Mouse (Mus musculus) testis, adult 2 months (tissue): ENCODE measurements around the gene Loxl1. TPM values are rescaled to one million over a fixed set of nuclear protein-coding genes. Genes with fewer than 3 reads are reported as not detected.
"Not testable (repeated sequence)": the region's sequence is repeated elsewhere in the genome, so short reads cannot be mapped to it uniquely, and the experiment has no call there.

Experiments
- H3K27ac ChIP-seq: fragments of 200-500 bp; 2 replicates; pipeline ENCODE4 v1.5.1; 2012; ENCODE audit warnings: low read depth, low read length; ENCODE audit not compliant: control insufficient read depth, insufficient read depth
- H3K27me3 ChIP-seq: fragments of 200-500 bp; 2 replicates; pipeline ENCODE4 v1.6.1; 2012; ENCODE audit warnings: mild to moderate bottlenecking, low read length, moderate library complexity; ENCODE audit not compliant: control insufficient read depth, insufficient read depth
- H3K36me3 ChIP-seq: fragments of 200-500 bp; 2 replicates; pipeline ENCODE4 v1.6.1; 2012; ENCODE audit warnings: mild to moderate bottlenecking, low read length; ENCODE audit not compliant: control insufficient read depth, insufficient read depth
- H3K4me1 ChIP-seq: fragments of 200-500 bp; 2 replicates; pipeline ENCODE4 v1.6.1; 2012; ENCODE audit warnings: low read length; ENCODE audit not compliant: control insufficient read depth, insufficient read depth
- H3K4me3 ChIP-seq: fragments of 200-500 bp; 2 replicates; pipeline ENCODE4 v1.5.1; 2012; ENCODE audit warnings: low read depth, mild to moderate bottlenecking, low read length, moderate library complexity, mixed read lengths; ENCODE audit not compliant: control insufficient read depth
- CTCF ChIP-seq: fragments of 200-500 bp; IDR thresholded peaks from 2 replicates; pipeline ENCODE4 v1.5.1; 2012; ENCODE audit warnings: low read depth, mild to moderate bottlenecking, inconsistent platforms, low read length, moderate library complexity; ENCODE audit not compliant: control insufficient read depth, insufficient read depth, insufficient replicate concordance
- POLR2A ChIP-seq: fragments of 200-500 bp; IDR thresholded peaks from 2 replicates; pipeline ENCODE4 v1.6.1; 2012; ENCODE audit warnings: low read depth, mild to moderate bottlenecking, inconsistent platforms, low read length, moderate library complexity; ENCODE audit not compliant: control insufficient read depth
- polyA plus RNA-seq: library from polyadenylated mRNA; depleted of rRNA; stranded (reverse); fragments of >200 nt; gene quantifications from 2 replicates; pipeline ENCODE4 v1.2.3, GENCODE M21; 2012

The Loxl1 gene
- polyA plus RNA-seq, 1 experiment, result 21.0 TPM

GRCm38 (mm10) chr9:58275797-58276196 is 37.2 kb downstream of the Loxl1 start:
- H3K36me3 ChIP-seq, result no peaks in the 10 kb centered on the region
- no peak for TF ChIP-seq CTCF
- no peak for TF ChIP-seq POLR2A
- no peak overlapping the region for H3K4me3 ChIP-seq
- no peaks in the 10 kb centered on the region for H3K27me3 ChIP-seq
- H3K27ac ChIP-seq, result 0 out of 2 replicates have a peak overlapping the region, but pooled peaks have one; percentile 0
- peaks cover 6% of the 10 kb centered on the region for H3K4me1 ChIP-seq

- Histone ChIP-seq H3K36me3 (no peaks in the 10 kb centered on the region), H3K27me3 (no peaks in the 10 kb centered on the region), H3K4me1 (peaks cover 6% of the 10 kb centered on the region), H3K4me3 (no peak overlapping the region), H3K27ac (0 out of 2 replicates have a peak overlapping the region, but pooled peaks have one; percentile 0)
- 0 out of 2 replicates have a peak, but pooled peaks have one; percentile 20 for TF ChIP-seq POLR2A
- TF ChIP-seq CTCF, result no peak
Measured at GRCm38 (mm10) chr9:58275115-58275774, 37.7 kb downstream of the Loxl1 start.

GRCm38 (mm10) chr9:58274626-58275025 is 38.4 kb downstream of the Loxl1 start:
- no peak overlapping the region for H3K4me3 ChIP-seq
- H3K36me3 ChIP-seq, result no peaks in the 10 kb centered on the region
- H3K4me1 ChIP-seq, result peaks cover 6% of the 10 kb centered on the region
- H3K27me3 ChIP-seq, result no peaks in the 10 kb centered on the region
- TF ChIP-seq CTCF, result no peak
- TF ChIP-seq POLR2A, result no peak
- H3K27ac ChIP-seq, result peak overlapping the region; percentile 42; the same call in 1 of the 2 replicates

GRCm38 (mm10) chr9:58274101-58274604 is 38.8 kb downstream of the Loxl1 start:
- H3K27me3 ChIP-seq, result no peaks in the 10 kb centered on the region
- H3K27ac ChIP-seq, result peak overlapping the region; percentile 42; the same call in 1 of the 2 replicates
- H3K4me1 ChIP-seq, result peaks cover 6% of the 10 kb centered on the region
- no peaks in the 10 kb centered on the region for H3K36me3 ChIP-seq
- TF ChIP-seq POLR2A (no peak), CTCF (no peak)
- no peak overlapping the region for H3K4me3 ChIP-seq

GRCm38 (mm10) chr9:58272855-58273254 is 40.1 kb downstream of the Loxl1 start:
- Histone ChIP-seq H3K4me3 (no peak overlapping the region), H3K27me3 (no peaks in the 10 kb centered on the region), H3K4me1 (peaks cover 6% of the 10 kb centered on the region), H3K27ac (no peak overlapping the region), H3K36me3 (no peaks in the 10 kb centered on the region)
- TF ChIP-seq POLR2A, result no peak
- TF ChIP-seq CTCF, result no peak

- Histone ChIP-seq H3K27ac (no peak overlapping the region), H3K4me1 (peaks cover 6% of the 10 kb centered on the region), H3K4me3 (no peak overlapping the region), H3K27me3 (no peaks in the 10 kb centered on the region), H3K36me3 (no peaks in the 10 kb centered on the region)
- TF ChIP-seq CTCF, result no peak
- no peak for TF ChIP-seq POLR2A
Measured at GRCm38 (mm10) chr9:58272068-58272541, 40.9 kb downstream of the Loxl1 start.

GRCm38 (mm10) chr9:58271551-58271950 is 41.4 kb downstream of the Loxl1 start:
- H3K4me3 ChIP-seq, H3K4me1 ChIP-seq, H3K27ac ChIP-seq, H3K36me3 ChIP-seq, H3K27me3 ChIP-seq: not testable (repeated sequence)

- TF ChIP-seq POLR2A (no peak), CTCF (no peak)
- Histone ChIP-seq H3K27ac (no peak overlapping the region), H3K36me3 (no peaks in the 10 kb centered on the region), H3K4me3 (no peak overlapping the region), H3K4me1 (peaks cover 6% of the 10 kb centered on the region), H3K27me3 (no peaks in the 10 kb centered on the region)
Measured at GRCm38 (mm10) chr9:58271109-58271508, 41.9 kb downstream of the Loxl1 start.
